Mouse (Mus musculus) kidney, postnatal 25 days (tissue): Measurements from ENCODE around the gene Dera.
A peak's percentile ranks its signal among the peaks of the same experiment; 100 is the strongest.
"Not testable (repeated sequence)": the region's sequence is repeated elsewhere in the genome, so short reads cannot be mapped to it uniquely, and the experiment has no call there.

Experiments used
- DNase-seq, 2 experiments: peaks; one replicate each; pipeline ENCODE4 v3.0.0; 2021; ENCODE audit warnings: mixed read lengths in 2 of 2

The Dera gene

DNA sequence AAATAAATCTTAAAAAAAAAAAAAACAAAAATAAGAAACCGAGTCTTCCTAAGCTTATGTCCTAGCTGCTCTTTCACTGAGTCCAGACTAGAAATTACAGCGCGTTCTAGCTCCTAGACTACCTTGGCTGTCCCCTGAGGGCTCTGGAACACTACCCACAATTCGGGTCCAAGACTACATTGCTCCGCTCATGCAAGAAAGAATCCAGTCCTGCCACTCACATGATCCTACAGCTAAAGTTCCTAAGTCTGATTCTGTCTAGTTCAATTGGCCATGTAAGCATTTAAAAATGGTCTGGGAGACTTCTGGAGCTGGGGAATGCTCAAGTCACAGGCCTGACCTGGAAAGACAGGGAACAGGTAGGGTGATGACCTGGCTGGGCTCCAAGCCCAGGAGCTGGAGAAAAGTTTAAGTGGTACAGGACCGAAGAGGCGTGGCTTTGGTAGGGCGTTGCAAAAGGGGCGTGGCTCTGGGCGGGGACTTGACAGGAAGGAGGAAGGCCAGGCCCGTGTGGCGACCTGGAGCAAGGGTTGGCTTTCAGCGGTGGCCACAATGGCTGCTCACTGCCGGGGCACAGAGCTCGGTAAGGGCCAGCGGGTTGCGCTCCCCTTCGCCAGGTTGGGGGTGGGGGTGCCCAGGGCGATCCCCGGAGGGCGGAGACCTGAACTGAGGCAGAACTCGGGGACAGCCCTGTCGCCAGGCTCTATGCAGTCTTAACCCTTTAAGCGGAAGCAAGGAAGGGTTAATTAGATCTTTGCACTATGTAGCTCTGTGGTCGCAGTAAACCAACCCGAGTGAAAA is at the start of gene Dera:
Gene Dera, plus strand, starts transcription at position 491 of the 801 bp plus-strand sequence.
- DNase-seq = peak; percentile 96 to 97

DNA sequence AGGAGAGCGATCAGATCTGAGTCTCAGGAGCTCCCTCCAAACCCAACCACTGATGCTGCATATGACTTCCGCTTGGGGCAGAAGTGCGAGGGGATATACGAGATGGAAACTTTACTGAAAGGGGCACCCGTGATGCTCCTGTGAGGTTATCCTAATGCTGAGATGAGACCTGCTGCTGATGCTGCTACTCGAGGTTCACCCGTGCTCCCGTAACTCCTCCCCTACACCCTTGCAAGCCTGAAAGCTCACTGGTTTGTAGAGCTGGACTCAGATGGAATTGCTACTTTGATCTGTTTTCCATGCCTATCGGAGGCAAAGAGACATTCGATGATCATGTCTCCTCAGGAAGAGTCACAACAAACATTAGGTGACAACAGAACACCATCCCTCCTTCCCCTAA is 48.1 kb upstream of the Dera start:
- DNase-seq = no peak

DNA sequence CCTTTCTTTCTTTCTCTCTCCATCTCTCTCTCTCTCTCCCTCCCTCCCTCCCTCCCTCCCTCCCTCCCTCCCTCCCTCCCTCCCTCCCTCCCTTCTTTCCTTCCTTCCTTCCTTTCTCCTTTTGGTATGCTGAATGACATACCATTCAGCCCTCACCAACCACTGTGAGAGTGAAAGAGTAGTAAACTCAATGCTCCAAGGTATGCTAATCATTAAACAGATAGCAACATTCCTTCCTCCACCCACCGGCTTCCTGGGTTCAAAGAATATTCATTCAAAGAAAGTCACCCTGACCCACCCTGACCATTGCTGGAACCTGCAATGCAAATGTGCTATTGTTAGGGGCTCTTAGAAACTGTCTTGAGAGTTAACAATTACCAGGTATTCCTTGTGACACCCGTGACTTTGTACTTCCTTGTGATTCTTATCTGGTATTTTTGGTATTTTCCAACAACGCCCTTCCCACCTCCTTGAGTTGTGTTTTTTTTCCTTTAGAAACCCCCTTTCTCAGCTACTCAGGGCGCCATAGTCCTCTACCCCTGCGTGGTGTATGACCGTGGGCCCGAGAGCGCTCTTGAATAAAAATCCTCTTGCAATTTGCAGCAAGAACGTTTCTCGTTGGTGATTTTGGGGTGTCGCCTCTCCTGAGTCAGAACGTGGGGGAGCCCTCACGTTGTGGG is 45.5 kb upstream of the Dera start:
- not testable (repeated sequence) for DNase-seq

DNA sequence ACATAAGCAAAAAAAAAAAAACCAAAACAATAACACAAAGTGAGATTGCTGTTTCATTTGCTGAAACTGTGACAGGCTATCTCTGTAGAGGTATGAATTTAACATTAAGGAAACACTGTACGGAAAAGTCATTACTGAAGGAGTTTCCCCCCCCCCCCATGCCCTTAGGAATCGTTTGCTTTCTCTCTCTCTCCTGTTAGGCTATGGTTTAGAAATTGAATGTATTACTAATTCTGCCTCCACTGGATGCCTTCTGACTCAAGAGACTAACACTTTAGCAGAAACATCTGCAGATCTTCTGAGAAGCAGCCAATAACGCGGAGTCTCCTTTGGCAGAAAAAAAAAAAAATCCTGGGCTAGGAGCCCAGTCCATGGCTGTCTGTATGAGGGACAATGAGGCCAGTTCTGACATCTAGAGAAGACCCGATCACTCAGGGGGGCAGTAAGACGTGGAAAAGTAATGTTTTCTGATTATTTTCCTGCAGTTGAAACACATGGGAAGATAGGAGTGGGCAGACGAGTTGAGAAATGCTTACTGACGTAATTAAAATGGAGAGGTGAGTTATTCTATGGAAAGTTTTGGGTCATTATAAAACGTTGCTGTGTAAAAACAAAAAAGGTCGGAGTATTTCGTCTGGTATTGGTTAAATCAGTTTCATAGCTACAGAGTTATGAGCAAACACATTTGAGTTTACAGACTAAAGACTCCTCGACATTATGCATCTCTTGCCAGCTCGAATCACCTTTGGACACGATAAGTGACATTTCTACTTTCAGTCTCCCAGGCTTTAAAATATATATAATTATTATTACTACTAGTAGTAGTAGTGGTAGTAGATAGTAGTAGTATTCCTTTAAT is 43.9 kb upstream of the Dera start:
- no peak for DNase-seq

DNA sequence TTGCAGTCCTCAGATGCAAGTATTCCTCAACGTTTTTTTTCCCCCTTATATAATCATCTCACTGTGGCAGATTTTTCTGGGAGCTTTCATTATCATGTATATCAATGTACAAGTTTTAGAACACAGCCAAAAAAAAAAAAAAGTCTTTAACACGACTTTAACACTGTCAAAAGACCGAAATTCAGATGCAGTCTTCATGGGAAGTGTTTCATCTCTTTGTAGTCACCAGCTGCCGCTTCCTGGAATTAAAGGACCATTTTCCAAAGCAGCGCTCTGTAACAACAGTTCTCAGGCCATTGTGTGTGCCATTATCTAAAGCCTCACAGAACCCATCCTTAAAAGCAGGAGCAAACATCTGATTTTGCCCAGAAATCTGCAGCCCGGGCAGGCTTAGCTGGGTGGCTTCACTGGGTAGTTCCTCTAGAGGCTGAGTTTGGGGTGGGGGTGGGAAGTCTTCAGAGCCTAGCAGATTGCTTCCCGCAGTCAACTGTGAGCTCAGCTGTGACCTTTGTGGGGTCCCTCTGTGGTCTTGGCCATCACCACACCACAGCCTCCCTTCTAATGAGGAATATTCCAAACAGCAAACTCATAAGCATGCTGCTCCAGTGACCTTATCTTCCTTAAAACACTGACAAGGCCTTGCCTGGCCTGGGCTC is 41.6 kb upstream of the Dera start:
- DNase-seq = no peak

DNA sequence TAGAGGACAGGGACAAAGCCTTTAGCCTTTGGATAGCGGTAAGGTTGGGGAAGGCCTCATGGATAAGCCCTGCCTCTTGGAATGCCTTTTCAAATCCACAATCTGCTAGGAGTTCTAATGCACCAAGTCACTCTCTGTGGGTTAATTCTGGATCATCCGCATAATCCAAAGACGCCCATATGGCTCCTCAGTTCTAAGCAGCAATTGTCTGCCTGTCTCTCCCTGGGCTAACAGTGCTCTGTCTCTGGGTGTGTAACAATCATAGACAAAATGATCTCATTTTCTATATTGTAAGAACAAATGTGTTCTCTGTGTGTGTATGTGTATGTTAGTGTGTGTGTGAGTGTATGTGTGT is 41.1 kb upstream of the Dera start:
- DNase-seq = no peak

DNA sequence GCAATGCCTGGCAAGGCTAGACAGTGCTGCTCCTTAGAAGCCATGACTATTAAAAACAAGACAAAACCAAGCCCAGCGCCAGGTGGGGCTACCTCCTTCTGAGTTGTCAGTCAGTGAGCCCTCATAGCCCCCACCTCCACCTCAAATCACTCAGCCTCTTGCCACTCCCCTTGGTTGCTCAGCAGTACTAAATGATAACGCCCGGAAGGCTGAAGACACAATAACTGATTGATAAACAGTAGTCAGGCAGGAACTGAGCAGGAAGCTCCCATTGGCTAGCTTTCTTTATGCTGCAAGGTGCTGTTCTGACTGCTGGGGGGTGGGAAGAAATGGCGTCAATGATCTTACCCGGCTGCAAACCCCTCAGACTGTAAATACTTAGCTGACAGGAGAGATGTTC is 37.5 kb upstream of the Dera start:
- no peak for DNase-seq

DNA sequence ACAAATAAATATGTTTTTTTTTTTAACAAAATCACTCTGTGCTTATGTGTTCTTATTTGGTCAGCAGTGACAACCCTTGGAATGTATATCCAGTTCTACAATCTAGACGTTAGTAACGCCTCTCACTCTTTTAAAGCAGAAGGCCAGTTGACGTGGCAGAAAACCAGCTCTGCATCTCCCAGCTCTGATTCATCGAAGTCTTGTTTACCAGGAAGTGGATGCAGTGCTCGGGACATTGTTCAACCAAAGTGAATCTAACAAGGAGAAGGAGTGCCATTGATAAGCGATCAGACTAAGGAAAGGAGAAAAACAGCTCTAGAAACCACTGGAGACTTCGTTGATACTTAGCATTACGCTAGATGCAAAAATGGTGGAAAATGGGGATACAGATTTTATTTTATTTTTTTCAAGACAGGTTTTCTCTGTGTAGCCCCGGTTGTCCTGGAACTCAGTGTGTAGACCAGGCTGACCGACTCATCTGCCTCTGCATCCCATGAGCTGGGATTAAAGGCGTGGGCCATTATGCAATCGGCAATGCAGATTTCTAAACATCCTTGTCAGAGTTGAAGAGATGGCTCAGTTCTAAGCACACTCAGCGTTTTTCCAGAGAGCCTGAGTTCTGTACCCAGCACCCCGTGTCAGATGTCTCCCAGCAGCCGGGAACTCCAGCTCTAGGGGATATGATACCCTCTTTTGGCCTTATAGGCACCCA is 32.0 kb upstream of the Dera start:
- DNase-seq = no peak

DNA sequence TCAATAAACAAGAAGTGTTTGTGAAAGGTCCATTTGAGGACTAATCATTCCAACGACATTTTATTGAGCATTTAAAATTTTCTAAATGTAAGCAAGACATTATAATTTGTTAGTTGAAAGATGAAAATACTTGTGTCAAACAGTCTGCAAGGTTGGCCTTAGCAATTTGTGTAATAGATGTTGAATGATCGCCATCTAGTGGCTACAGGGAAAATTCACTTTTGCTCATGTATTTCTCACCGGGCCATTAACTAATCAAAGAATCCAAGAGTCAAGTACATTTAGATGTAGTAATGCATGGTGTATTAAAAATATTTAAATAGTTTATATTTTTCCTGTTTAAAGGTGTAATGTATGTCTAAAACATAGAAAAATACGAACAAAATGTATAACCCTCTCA is 30.4 kb upstream of the Dera start:
- peak in 1 of 2 experiments; percentile 56 for DNase-seq

DNA sequence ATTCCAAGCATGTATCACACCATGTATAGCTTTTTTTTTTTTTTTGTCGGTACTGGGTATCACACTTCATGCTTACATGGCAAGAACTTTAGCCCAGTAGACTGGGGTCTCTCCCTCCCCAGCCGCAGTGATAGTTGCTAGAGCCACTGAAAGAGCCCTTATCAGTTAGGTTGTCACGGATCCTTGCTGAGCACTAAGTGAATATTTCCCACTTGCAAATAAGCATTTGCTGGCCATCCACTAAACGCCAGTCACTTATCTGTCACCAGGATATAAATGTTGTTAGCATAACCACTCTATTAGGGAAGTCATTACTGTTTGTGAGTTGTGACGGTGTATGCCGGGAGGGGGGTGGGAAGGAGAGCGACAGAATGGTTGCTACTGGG is 19.9 kb upstream of the Dera start:
- DNase-seq = no peak

DNA sequence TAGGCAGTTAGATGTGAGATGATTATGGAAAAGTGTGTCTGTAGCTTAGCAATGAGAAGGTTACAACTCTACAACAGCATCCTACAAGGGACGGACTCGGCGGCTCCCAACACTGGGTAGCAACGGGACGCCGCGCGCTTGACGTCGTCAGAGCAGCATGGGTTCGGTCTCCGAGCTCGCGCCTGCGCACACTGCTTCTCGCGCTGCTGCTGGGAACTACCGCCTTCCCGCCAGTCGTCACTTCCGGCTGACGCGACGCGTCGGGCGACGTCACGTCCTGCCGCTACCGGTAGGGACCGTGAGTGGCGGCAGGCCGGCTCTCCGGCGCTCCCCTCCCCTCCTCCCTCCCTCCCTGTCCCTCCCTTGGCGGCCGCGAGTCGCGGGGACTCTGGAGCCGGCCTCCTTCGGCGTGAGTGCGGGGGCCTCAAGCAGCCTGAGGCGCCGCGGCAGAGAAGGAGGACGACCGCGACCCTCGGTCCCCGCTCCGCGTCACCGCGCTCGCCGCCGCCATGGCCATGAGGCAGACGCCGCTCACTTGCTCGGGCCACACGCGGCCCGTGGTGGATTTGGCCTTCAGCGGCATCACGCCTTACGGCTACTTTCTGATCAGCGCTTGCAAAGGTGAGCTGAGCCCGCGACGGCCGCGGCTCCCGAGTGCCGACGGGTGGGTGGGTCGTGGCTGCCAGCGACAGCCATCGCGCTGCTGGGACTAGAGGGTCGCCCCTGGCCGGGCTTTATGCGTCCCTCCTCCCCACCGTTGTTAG is 19.3 kb upstream of the Dera start, which contains the start of gene Strap:
Gene Strap, plus strand, starts transcription at position 233 of the 764 bp plus-strand sequence.
- DNase-seq = peak; percentile 95 to 97

DNA sequence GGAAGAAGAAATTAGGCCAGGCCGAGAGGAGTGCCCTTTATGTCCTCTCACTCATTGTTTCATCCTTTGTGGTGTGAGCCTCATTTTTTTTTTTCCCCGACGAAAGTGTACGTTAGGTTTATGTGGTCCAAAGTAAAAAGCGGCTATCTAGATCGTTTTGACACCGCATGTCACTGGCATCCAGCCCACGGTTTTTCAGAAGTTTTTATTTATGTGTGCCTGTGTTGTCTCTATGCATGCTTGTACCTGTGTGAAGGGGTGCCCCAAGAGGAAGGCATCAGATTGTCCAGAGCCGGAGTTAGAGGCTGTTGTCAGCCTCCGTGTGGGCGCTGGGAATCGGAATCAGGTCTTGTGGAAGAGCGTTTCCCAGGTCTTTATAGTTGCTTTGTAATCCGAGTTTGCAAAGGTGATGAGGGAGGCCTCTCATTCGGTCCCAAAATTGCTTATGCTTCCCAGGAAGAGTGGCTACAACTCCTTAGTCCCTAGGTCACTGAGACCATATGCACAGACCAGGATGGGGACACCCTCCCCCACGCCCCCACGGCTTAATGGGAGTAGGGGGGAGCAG is 18.6 kb upstream of the Dera start:
- no peak for DNase-seq

DNA sequence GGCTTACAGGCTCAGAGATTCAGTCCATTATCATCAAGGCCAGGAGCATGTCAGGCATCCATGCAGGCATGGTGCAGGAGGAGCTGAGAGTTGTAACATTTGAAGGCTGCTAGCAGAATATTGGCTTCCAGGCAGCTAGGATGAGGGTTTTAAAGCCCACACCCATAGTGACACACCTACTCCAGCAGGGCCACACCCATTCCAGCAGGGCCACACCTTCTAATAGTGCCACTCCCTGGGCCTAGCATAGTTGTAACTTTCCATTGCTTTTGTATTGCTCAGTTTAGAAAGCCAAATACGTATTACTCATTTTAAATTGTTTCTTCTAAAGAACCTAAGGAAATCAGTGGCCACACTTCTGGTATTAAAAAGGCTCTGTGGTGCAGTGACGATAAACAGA is 13.4 kb upstream of the Dera start:
- DNase-seq = no peak

DNA sequence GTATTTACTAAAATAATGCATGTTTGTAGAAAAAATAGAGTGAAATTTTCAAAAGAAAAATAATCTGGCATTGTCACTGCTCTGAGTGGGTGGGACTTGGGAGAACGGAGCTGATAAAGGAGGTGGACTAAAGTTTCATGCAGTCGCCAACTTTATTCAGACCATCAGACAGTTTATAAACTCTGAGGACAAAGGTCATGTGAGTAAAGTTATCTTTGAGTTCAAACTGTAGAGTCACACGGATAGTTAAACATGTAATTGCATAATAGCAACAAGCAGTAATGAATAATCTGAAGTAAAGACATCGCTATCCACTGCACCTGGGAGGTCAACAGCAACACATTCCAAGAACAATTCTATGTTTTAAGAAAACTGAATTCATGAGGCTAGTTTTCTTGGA is 9.6 kb upstream of the Dera start:
- DNase-seq = no peak

DNA sequence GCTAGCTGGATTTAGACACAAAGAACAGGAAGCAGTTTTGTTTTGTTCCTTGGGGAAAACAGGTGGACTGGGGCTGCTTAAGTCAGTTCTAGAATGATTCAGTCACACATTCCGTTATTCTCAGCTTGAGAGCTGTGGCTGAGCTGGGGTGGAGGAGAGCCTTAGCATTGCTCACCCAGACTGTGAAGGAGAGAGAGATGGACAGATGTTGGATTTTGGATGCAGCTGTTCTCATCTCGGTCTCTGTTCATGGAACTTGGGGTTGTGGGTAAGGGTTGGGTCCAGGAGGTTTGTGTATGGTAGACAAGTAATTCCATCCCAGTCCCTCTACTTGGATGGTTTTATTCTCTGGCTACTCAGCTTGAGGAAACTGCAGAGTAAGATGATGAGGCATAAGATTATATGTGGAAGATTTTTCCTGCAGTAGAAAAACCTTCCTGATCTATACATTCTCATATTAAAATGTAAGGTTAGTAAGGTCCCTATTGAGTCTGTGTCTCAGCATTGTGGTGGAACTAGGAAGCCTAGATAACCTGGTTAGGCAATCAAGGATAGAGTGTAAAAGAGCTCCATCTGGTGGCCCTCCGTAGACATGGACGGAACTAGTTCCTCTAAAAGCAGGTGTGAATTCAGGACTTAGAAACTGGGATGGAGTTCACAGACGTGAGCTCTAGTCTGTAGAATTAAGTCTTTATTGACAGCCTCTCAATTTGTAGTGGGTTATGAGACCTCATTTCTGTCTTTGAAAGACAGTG is 7.0 kb upstream of the Dera start:
- DNase-seq = peak in 1 of 2 experiments; percentile 51

DNA sequence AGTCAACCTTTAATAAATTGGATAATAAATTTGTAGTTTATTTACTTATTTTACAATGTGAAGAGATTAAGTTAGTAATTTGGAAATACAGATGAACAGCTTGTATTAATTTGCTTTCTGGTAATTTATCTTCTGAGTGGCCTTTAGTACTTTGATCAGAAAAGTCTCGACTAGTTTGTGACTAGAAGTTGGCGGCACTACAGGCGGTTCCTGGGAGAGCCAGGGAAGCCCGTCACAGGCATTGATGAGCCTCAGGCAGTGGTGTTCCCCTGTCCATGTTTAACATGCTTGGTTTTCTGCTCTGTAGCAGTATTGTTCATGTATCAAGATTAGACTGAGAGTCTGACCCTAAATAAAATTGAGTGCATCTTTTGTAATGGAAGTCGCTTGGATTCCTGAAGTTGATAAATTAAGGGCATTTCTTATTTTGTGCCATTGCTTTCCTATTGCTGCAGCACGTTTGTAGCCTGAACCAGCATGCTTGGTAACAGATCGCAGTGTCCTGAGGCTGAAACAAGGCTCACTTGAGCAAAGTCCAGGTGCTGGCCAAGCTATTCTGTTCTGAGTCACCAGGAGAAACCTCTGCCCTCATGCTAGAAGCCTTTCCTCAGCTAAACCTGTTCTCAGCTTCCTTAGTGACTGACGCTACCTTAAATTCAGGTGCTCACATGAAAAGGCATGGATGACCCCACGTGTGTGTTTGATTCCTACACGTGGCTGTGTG is 2.6 kb upstream of the Dera start:
- peak; percentile 60 to 85 for DNase-seq

DNA sequence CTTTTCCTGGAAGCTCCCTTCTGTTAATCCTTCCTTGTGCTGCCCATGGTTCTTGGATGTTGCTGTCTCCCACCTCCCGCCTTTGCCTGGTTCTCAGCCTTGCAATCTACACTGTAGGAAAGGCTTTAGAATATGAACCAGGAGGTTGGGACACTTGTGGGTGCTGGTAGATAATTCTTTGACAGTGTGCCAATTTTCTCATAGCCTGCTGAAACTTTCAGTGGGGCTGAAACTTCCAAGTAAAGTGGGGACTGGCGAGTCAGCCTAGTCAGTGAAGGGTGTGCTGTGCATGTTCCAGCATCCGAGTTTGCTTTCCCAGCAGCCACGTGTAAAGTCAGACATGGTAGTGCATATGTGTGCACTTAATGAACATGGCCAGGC is 2.1 kb upstream of the Dera start:
- no peak for DNase-seq

DNA sequence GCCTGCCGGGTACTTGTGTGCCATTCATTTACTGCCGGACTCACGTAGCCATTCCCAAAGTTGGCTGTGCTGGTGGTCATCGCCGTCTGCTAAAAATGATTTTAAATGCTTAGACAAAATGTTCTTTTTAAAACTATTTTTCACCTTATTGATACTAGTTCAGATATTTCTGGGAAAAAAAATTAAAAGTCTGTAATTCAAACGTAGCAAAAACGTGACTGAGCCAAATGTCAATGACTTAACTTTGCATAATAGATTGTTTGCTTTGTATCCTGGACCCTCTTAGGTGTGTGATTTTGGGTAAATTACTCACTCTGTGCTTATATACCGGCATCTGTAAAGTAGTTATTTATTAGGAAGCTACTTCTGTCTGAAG is 499 bp downstream of the Dera start:
- DNase-seq = no peak

DNA sequence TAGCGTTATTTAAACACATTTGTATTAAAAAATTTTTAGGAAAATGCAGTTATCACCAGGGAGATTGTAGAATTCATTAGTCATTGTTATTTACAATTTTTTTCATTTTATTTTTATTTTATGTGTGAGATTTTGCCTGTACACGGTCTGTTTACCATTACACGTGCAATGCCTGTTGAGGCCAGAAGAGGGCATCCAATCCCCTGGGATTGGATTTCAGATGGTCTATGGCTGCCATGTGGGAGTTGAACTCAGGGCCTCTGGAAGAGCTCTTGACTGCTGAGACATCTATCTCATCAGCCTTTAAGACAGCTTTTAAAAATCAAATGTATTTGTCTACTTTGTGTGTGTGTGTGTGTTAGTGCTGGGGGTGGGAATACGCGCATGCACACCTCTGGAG is 2.0 kb downstream of the Dera start:
- DNase-seq = peak in 1 of 2 experiments; percentile 64

DNA sequence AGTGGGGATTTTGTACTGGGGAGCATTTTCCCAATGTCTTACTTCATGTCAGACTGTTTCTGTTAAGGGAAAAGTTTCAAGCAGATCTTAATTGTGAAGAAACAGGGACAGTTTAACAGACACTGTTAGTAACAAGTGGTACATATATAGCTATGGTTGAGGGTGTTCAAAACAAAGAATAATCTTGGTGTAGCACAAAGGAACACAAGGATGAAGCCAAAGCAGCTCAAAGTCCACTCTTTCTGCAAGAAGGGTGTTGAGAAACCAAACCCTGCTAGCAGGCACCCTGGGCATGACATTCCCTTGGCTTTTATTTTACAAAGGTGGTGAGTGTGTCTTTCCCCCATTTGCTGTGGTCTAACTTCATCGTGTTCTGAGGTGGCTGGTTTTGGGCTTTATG is 3.5 kb downstream of the Dera start:
- DNase-seq = no peak
